Mouse (Mus musculus) MEL (cell line): ENCODE measurements around the gene Ltbp3.

Source experiments
- CTCF ChIP-seq, 3 experiments: IDR thresholded peaks in 2 of 3; conservative IDR thresholded peaks in 1 of 3; 2 replicates each; pipeline ENCODE4 v1.5.1; 2011 to 2012; ENCODE audit warnings: low read length in 3 of 3, low read depth in 2 of 3, mild to moderate bottlenecking in 2 of 3, improper control_type of control experiment in 1 of 3, inconsistent platforms in 1 of 3, mixed read lengths in 1 of 3, moderate library complexity in 1 of 3; ENCODE audit not compliant: control insufficient read depth in 1 of 3, insufficient read depth in 1 of 3, poor library complexity in 1 of 3, severe bottlenecking in 1 of 3
- ELF1 ChIP-seq: IDR thresholded peaks from 2 replicates; pipeline ENCODE4 v1.6.1; 2014; ENCODE audit warnings: low read depth, mild to moderate bottlenecking, inconsistent platforms, low read length, improper control_type of control experiment, moderate library complexity
- MAFK ChIP-seq: IDR thresholded peaks from 2 replicates; pipeline ENCODE4 v1.6.1; 2011; ENCODE audit warnings: low read depth, mild to moderate bottlenecking, low read length, improper control_type of control experiment, borderline replicate concordance
- MAZ ChIP-seq: IDR thresholded peaks from 2 replicates; pipeline ENCODE4 v1.6.1; 2012; ENCODE audit warnings: low read depth, mild to moderate bottlenecking, inconsistent platforms, low read length, improper control_type of control experiment
- MYC ChIP-seq: IDR thresholded peaks from 2 replicates; pipeline ENCODE4 v1.6.1; 2011; ENCODE audit warnings: low read depth, mild to moderate bottlenecking, low read length, improper control_type of control experiment, moderate library complexity
- POLR2A ChIP-seq, 2 experiments: IDR thresholded peaks; 2 replicates each; pipeline ENCODE4 v1.6.1; 2011 to 2012; ENCODE audit warnings: low read length in 2 of 2, mild to moderate bottlenecking in 2 of 2, control low read depth in 1 of 2, improper control_type of control experiment in 1 of 2, low read depth in 1 of 2, moderate library complexity in 1 of 2; ENCODE audit not compliant: control insufficient read depth in 1 of 2, insufficient read depth in 1 of 2, poor library complexity in 1 of 2
- TAL1 ChIP-seq: IDR thresholded peaks from 2 replicates; pipeline ENCODE4 v1.6.1; 2012; ENCODE audit warnings: mild to moderate bottlenecking, inconsistent platforms, low read length, moderate library complexity, mixed read lengths
- TBP ChIP-seq: IDR thresholded peaks from 2 replicates; pipeline ENCODE4 v1.8.0; 2011; ENCODE audit warnings: low read depth, low read length, improper control_type of control experiment
- USF1 ChIP-seq: IDR thresholded peaks from 2 replicates; pipeline ENCODE4 v1.6.1; 2014; ENCODE audit warnings: low read depth, mild to moderate bottlenecking, inconsistent platforms, low read length, improper control_type of control experiment, moderate library complexity
- USF2 ChIP-seq, 2 experiments: IDR thresholded peaks; 2 replicates each; pipeline ENCODE4 v1.6.1; 2011 to 2012; ENCODE audit warnings: improper control_type of control experiment in 2 of 2, low read length in 2 of 2, borderline replicate concordance in 1 of 2, inconsistent platforms in 1 of 2, low read depth in 1 of 2, mild to moderate bottlenecking in 1 of 2; ENCODE audit not compliant: insufficient read depth in 1 of 2

DNA sequence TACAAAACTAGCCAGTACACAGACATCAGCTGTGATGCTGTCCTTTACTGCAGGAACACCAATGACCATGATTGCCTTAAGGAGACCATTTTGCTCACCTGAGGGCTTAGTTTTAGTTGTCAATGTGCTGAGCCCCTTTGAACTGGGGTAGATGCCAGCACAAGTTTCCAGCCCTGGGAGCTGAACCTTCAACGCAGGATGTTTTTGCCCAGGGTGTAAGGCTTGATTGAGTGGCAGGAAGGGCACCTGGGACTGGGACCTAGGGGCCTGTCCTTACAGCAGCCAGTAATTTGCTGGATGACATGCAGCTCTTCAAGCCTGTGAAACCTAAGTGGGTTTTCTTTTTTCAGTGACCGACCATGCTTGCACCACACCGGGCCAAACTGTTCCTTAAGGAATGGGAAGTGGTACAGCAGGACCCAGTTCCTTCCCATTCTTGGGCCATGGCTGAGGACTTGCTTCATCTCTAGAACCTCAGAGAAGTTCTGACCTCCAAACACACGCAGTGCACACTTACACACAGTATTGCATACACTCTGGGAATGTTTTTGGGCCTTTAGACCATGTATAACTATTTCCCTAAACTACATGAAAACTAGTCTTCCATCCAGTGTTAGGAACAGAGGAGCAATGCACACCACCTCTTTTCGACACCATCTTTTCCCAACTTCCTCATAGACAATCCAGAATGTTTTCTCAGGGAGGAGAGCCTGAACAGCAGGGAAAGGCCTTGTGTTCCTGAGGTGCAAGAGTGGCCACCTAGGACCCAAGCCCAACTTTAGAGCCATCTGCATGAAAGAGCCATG lies 54.3 kb downstream of the Ltbp3 start:
- TF ChIP-seq CTCF (IDR thresholded peaks at IDR 0.05 in 2 of 3, conservative IDR thresholded peaks at IDR 0.05 in 1 of 3; ENCODE audit: control insufficient read depth in 1 of 3, insufficient read depth in 1 of 3, low read depth in 2 of 3, low read length in 3 of 3, poor library complexity in 1 of 3, severe bottlenecking in 1 of 3) (no peak), USF2 (IDR thresholded peaks at IDR 0.05; ENCODE audit: borderline replicate concordance in 1 of 2, insufficient read depth in 1 of 2, low read depth in 1 of 2, low read length in 2 of 2) (no peak), USF1 (no peak), MYC (no peak), ELF1 (no peak), MAFK (no peak), POLR2A (IDR thresholded peaks at IDR 0.05; ENCODE audit: control insufficient read depth in 1 of 2, insufficient read depth in 1 of 2, low read depth in 1 of 2, low read length in 2 of 2, poor library complexity in 1 of 2) (peak in 1 of 2 experiments; percentile 73; a peak in 3 of 4 replicates), TBP (no peak), MAZ (no peak), TAL1 (no peak)
